Mouse (Mus musculus) heart, adult 9 months (tissue): ENCODE results near the gene Ech1.

Experiments used
- DNase-seq, 2 experiments: peaks; one replicate each; pipeline ENCODE4 v3.0.0; 2022; ENCODE audit warnings: low spot score in 2 of 2

Ech1 gene

GRCm38 (mm10) chr7:28824941-28825685 lies at the start of gene Ech1:
Gene Ech1, plus strand, starts transcription at chr7:28825217.
- DNase-seq = peak; percentile 91 to 96

- no peak for DNase-seq
Measured at GRCm38 (mm10) chr7:28778825-28779224, 46.2 kb upstream of the Ech1 start.

- DNase-seq = peak; percentile 72 to 90
Measured at GRCm38 (mm10) chr7:28780067-28780658, 44.9 kb upstream of the Ech1 start.

- DNase-seq = no peak
Measured at GRCm38 (mm10) chr7:28780857-28781256, 44.2 kb upstream of the Ech1 start.

- no peak for DNase-seq
Measured at GRCm38 (mm10) chr7:28781261-28781663, 43.8 kb upstream of the Ech1 start.

GRCm38 (mm10) chr7:28785161-28785560 lies 39.9 kb upstream of the Ech1 start:
- no peak for DNase-seq

GRCm38 (mm10) chr7:28787884-28788283 lies 37.1 kb upstream of the Ech1 start:
- DNase-seq = no peak

- peak in 1 of 2 experiments; percentile 31 for DNase-seq
Measured at GRCm38 (mm10) chr7:28788307-28789195, 36.5 kb upstream of the Ech1 start, which contains the start of gene Rinl. Gene Rinl, plus strand, starts transcription at chr7:28788969.

GRCm38 (mm10) chr7:28789235-28789634 lies 35.8 kb upstream of the Ech1 start:
- no peak for DNase-seq

- DNase-seq = no peak
Measured at GRCm38 (mm10) chr7:28790066-28790806, 34.8 kb upstream of the Ech1 start.

GRCm38 (mm10) chr7:28791706-28792105 lies 33.3 kb upstream of the Ech1 start:
- DNase-seq = no peak

GRCm38 (mm10) chr7:28792391-28793185 lies 32.4 kb upstream of the Ech1 start:
- no peak for DNase-seq

- no peak for DNase-seq
Measured at GRCm38 (mm10) chr7:28793834-28794233, 31.2 kb upstream of the Ech1 start.

GRCm38 (mm10) chr7:28794496-28794895 lies 30.5 kb upstream of the Ech1 start:
- no peak for DNase-seq

GRCm38 (mm10) chr7:28795832-28796231 lies 29.2 kb upstream of the Ech1 start:
- no peak for DNase-seq

- peak; percentile 85 for DNase-seq
Measured at GRCm38 (mm10) chr7:28796562-28796975, 28.4 kb upstream of the Ech1 start.

GRCm38 (mm10) chr7:28799994-28800393 lies 25.0 kb upstream of the Ech1 start:
- no peak for DNase-seq

- DNase-seq = no peak
Measured at GRCm38 (mm10) chr7:28801451-28801850, 23.6 kb upstream of the Ech1 start.

GRCm38 (mm10) chr7:28801901-28802670 lies 22.9 kb upstream of the Ech1 start:
- DNase-seq = peak in 1 of 2 experiments; percentile 61
